Mouse (Mus musculus) liver, embryonic 11.5 days (tissue): ENCODE measurements around the gene Gm42906. TPM values are rescaled to one million over a fixed set of nuclear protein-coding genes. Genes with fewer than 3 reads are reported as not detected.

ENCODE experiments used
- ATAC-seq: fragments of 200-750 bp; cut with Nextera tagmentation; replicated peaks from 2 replicates; pipeline ENCODE4 v1.8.0; 2017; ENCODE audit warnings: moderate number of reproducible peaks, mild to moderate bottlenecking, moderate TSS enrichment, moderate library complexity; ENCODE audit not compliant: low FRiP score
- DNase-seq: peaks from one replicate; pipeline ENCODE4 v3.0.0-alpha.2; 2017; ENCODE audit warnings: low spot score
- H3K27ac ChIP-seq: fragments of 300-500 bp; sonication (generic); 2 replicates; pipeline ENCODE4 v1.5.1; 2014; ENCODE audit warnings: mild to moderate bottlenecking, low read depth, low read length, control low read depth
- H3K27me3 ChIP-seq: fragments of 300-500 bp; sonication (generic); replicated peaks from 2 replicates; pipeline ENCODE4 v1.6.1; 2014; ENCODE audit warnings: low read length, mixed read lengths; ENCODE audit not compliant: control insufficient read depth, insufficient read depth
- H3K36me3 ChIP-seq: fragments of 300-500 bp; sonication (generic); 2 replicates; pipeline ENCODE4 v1.6.1; 2014; ENCODE audit warnings: mild to moderate bottlenecking, low read length, moderate library complexity, mixed read lengths; ENCODE audit not compliant: control insufficient read depth, insufficient read depth
- H3K4me1 ChIP-seq: fragments of 300-500 bp; sonication (generic); replicated peaks from 2 replicates; pipeline ENCODE4 v1.6.1; 2014; ENCODE audit warnings: low read length, mixed read lengths; ENCODE audit not compliant: control insufficient read depth, insufficient read depth
- H3K4me2 ChIP-seq: fragments of 300-500 bp; sonication (generic); 2 replicates; pipeline ENCODE4 v1.6.1; 2014; ENCODE audit warnings: mild to moderate bottlenecking, control low read depth, moderate library complexity
- H3K4me3 ChIP-seq: fragments of 300-500 bp; sonication (generic); 2 replicates; pipeline ENCODE4 v1.5.1; 2014; ENCODE audit warnings: low read depth, low read length, control low read depth
- H3K9ac ChIP-seq: fragments of 300-500 bp; sonication (generic); 2 replicates; pipeline ENCODE4 v1.6.1; 2014; ENCODE audit warnings: low read depth, low read length, control low read depth
- H3K9me3 ChIP-seq: fragments of 300-500 bp; sonication (generic); 2 replicates; pipeline ENCODE4 v1.6.1; 2016; ENCODE audit warnings: low read length, inconsistent platforms, mixed read lengths; ENCODE audit not compliant: control insufficient read depth
- WGBS: fragments of 180-500 bp; shearing (Covaris S2); extraction: QIAGEN DNeasy Blood & Tissue Kit; methylation state at CpG from one replicate; pipeline ENCODE4 v1.1.7; 2014; 5-methylcytosine and 5-hydroxymethylcytosine counted together
- polyA plus RNA-seq: library from polyadenylated mRNA; unstranded; fragments of >200 nt; fragmentation: Nextera tagmentation; extraction: Ambion mirVana; gene quantifications from 2 replicates; pipeline ENCODE4 v1.2.1, GENCODE M21; 2014

Gene Gm42906
- polyA plus RNA-seq, 1 experiment from 2014 or later = not detected

- 86% methylated on average over 5 of the region's 5 CpGs for WGBS
These were observed 368.2 kb downstream of the Gm42906 start for GRCm38 (mm10) chr5:151059772-151060171.

DNA sequence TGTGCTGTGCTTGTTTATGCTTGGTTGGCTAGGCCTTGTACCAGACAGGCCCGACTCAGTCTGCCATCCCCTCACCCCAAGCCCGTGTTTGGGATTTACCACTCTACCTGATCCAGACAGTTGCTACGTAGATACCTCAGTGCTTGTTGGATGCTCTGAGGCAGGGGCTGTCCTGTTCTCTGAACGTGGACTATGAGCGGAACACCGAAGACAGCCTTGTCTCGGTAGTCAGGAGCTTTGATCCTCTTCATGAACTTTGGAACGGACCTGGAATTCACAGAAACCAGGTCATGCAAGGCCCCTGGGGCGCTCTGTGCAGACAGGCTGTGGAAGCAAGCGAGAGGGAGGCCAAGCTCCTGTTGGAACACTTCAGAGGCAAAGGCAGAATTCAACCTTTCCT lies 368.6 kb downstream of the Gm42906 start:
- Histone ChIP-seq H3K9me3 (peaks cover 4% of the 10 kb centered on the region; the same call in 1 of the 2 replicates), H3K27ac (no peak overlapping the region), H3K36me3 (peaks cover 13% of the 10 kb centered on the region; the same call in 1 of the 2 replicates), H3K4me1 (peaks cover 5% of the 10 kb centered on the region; the same call in 1 of the 2 replicates), H3K4me2 (no peak overlapping the region), H3K9ac (no peak overlapping the region), H3K4me3 (no peak overlapping the region), H3K27me3 (no peaks in the 10 kb centered on the region)
- ATAC-seq = no peak
- no peak for DNase-seq
- 84% methylated on average over 10 of the region's 10 CpGs for WGBS

More at GRCm38 (mm10) chr5:151059772-151060171, 368.2 kb downstream of the Gm42906 start:
- H3K4me2 ChIP-seq = no peak overlapping the region
- no peak overlapping the region for H3K4me3 ChIP-seq
- peaks cover 5% of the 10 kb centered on the region; the same call in 1 of the 2 replicates for H3K4me1 ChIP-seq
- H3K9ac ChIP-seq = no peak overlapping the region
- DNase-seq = no peak
- ATAC-seq = no peak
- H3K27ac ChIP-seq = no peak overlapping the region
- peaks cover 13% of the 10 kb centered on the region; the same call in 1 of the 2 replicates for H3K36me3 ChIP-seq
- H3K9me3 ChIP-seq = peaks cover 4% of the 10 kb centered on the region; the same call in 1 of the 2 replicates
- H3K27me3 ChIP-seq = no peaks in the 10 kb centered on the region

DNA sequence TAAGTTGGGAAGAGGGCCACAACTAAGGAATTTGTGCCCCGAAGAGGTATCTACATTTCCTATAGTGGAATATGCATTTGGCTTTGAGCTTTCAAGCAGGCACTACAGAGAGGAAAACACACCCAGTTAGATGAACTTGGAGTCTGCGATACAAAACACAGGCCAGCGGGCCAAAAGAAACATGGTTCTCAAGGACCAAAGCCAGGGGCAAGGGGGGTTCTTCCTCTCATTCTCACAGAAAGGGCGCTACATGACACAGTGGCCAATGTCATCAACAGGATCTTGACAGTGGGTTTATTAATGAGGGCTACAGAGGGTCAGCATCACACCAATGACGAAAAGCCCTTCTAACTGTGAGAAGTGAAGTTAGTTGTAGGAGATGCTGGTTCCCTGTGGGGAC lies 370.2 kb downstream of the Gm42906 start:
- DNase-seq (no peak), ATAC-seq (no peak)
- Histone ChIP-seq H3K27ac (no peak overlapping the region), H3K4me3 (no peak overlapping the region), H3K4me1 (peaks cover 5% of the 10 kb centered on the region; the same call in 1 of the 2 replicates), H3K36me3 (peaks cover 10% of the 10 kb centered on the region; the same call in 1 of the 2 replicates), H3K4me2 (no peak overlapping the region), H3K9ac (no peak overlapping the region), H3K27me3 (no peaks in the 10 kb centered on the region), H3K9me3 (peaks cover 4% of the 10 kb centered on the region; the same call in 1 of the 2 replicates)
- 87% methylated on average over 5 of the region's 5 CpGs for WGBS

DNA sequence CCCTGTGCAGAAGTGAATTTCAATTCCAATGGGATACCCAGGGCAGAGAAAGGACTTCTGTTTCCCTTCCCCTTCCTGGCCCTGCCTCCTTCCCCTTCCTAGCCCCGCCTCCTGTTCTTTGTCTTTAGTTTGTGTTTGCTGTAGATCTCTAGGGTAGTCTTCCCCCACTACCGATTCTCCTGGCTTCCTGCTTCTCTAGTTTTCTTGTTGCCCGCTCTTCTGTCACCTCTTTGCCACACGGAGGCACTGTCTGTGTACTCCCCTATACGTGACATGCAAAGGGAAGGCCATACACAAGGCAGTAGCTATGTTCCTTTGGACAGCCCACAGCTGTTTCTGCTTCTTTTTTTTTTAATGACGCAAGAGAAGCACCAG lies 371.1 kb downstream of the Gm42906 start:
- no peak overlapping the region for H3K4me3 ChIP-seq
- H3K27ac ChIP-seq = peak overlapping the region; percentile 43; the same call in 1 of the 2 replicates
- peaks cover under 1% of the 10 kb centered on the region; the same call in 1 of the 2 replicates for H3K9me3 ChIP-seq
- H3K4me2 ChIP-seq = no peak overlapping the region
- peaks cover 5% of the 10 kb centered on the region; the same call in 1 of the 2 replicates for H3K4me1 ChIP-seq
- H3K9ac ChIP-seq = no peak overlapping the region
- peaks cover 2% of the 10 kb centered on the region; the same call in 1 of the 2 replicates for H3K36me3 ChIP-seq
- 35% methylated on average over 6 of the region's 6 CpGs for whole genome bisulfite sequencing
- H3K27me3 ChIP-seq = no peaks in the 10 kb centered on the region
- ATAC-seq = peak; percentile 35; the same call in 1 of the 2 replicates
- no peak for DNase-seq

DNA sequence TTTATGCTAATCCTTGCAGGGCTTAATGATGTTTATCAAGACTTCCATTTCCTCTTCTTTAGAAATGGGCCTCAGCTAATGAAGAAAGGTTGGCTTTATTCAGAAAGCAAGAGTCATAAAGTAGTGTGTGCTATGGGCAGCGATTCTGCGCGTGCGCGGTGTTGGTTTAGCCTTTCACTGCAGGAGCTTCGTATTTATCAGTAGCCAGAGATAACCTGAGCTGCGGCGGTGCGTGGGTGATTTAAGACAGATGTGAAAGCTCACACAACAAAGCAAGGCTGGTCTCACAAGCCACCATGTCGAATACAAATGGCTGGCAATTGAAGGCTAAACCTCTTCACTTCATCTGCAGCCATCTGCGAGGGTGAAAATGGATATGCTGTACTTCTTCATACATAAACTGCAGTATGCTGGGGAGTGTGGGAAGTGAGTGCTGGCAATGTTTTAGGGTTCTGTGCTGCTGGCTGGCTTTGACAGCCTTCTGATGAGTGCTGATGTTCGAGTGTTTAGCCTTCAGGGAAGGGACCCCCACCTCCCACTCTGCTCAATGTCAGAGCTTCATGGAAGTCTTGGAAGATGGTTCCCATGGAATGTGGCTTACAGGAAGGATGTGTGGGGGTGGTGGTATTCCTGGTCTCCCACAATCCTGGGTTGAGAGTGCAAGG lies 371.6 kb downstream of the Gm42906 start:
- Histone ChIP-seq H3K9me3 (no peaks in the 10 kb centered on the region), H3K4me1 (peaks cover 5% of the 10 kb centered on the region; the same call in 1 of the 2 replicates), H3K4me2 (no peak overlapping the region), H3K4me3 (no peak overlapping the region), H3K27me3 (no peaks in the 10 kb centered on the region), H3K9ac (no peak overlapping the region), H3K27ac (peak overlapping the region; percentile 6; the same call in 1 of the 2 replicates), H3K36me3 (no peaks in the 10 kb centered on the region)
- ATAC-seq (no peak; the same call in 1 of the 2 replicates), DNase-seq (no peak)
- 62% methylated on average over 12 of the region's 12 CpGs for WGBS

DNA sequence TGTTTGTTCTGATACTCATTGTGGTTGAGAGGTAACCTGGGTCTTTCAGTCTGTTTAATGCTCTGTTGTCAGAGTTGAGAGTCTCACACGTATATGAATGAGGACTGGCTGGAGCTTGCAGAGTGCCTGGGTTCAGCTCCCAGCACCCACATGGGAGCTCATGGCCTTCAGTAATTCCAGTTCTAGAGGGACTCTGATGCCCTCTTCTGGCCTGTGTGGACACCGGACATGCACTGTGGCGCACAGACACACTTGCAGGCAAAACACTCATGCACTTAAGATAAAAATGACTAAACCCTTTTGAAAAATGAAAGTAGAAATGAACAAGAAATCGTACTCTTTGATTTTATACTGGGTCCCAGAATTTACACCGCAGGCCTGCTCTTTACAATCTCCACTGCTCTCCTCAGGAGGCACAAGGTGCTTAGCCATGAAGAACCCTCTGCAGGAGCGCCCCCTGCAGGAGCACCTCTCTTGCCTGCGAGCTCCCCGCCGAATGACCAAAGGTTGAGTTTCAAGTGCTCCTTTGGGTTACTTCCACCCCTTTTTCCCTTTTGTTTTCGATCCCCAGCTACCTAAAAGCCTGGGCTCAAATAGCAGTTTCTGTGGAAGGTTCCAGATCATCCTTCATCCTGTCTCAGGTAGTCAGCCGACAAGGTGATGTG lies 372.4 kb downstream of the Gm42906 start:
- H3K4me3 ChIP-seq = no peak overlapping the region
- no peaks in the 10 kb centered on the region for H3K9me3 ChIP-seq
- H3K4me2 ChIP-seq = no peak overlapping the region
- H3K27ac ChIP-seq = no peak overlapping the region
- H3K9ac ChIP-seq = no peak overlapping the region
- H3K27me3 ChIP-seq = no peaks in the 10 kb centered on the region
- DNase-seq (no peak), ATAC-seq (no peak)
- peaks cover 5% of the 10 kb centered on the region; the same call in 1 of the 2 replicates for H3K4me1 ChIP-seq
- WGBS = 92% methylated on average over 11 of the region's 11 CpGs
- H3K36me3 ChIP-seq = no peaks in the 10 kb centered on the region

DNA sequence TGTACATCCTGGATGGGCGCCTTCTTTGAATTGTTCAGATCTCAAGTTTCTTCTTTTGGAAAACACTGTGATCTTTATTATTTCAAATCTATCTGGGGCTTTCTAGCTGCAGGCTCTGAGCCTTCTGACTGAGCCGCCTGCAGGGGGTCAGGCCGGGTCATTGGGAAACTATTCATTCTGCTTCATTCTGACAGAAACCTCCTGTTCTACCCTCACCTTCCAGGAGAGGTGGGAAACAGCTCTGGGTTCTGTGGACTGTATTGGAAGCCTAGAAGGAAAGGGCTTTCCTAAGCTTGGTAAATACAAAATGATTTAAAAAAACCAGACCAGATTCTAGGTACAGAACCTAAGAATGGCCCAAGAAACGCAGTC lies 373.2 kb downstream of the Gm42906 start:
- no peaks in the 10 kb centered on the region for H3K9me3 ChIP-seq
- H3K9ac ChIP-seq = no peak overlapping the region
- no peak for DNase-seq
- ATAC-seq = no peak
- WGBS = 61% methylated on average over 4 of the region's 4 CpGs
- no peaks in the 10 kb centered on the region for H3K36me3 ChIP-seq
- H3K27ac ChIP-seq = no peak overlapping the region
- H3K4me3 ChIP-seq = no peak overlapping the region
- H3K4me1 ChIP-seq = peaks cover 5% of the 10 kb centered on the region; the same call in 1 of the 2 replicates
- no peaks in the 10 kb centered on the region for H3K27me3 ChIP-seq
- no peak overlapping the region for H3K4me2 ChIP-seq

DNA sequence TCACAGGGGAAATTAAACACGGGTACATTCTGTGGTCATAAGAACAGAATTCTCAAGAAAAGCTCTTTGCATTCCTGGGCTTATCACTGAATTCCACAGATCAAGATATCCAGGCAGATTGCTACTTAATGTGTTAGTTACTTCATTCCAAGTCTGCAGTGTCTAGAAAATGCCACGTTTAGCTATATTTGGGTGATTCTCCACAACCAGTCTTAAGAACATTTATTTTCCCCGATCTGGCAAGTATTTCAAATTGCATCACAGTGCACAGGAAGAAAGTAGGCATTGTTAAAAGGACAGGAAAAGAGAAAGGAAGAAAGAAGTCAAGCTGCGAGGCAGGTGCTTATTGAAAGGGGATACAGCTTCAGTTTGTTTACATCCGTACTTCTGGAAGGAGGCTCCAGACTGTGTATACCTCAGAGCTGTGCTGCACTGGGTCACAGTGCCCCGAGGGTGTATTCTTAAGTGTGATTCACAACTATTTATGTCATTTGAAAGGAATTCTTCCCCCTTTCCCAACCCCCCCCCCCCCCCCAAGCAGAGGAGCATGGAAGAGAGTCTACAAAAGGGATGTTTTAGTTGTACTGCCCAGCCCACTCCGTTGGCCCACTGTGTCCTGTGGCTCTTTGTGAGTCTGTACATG lies 373.7 kb downstream of the Gm42906 start:
- H3K9ac ChIP-seq = no peak overlapping the region
- H3K4me2 ChIP-seq = no peak overlapping the region
- H3K4me3 ChIP-seq = no peak overlapping the region
- H3K27ac ChIP-seq = no peak overlapping the region
- peaks cover 5% of the 10 kb centered on the region; the same call in 1 of the 2 replicates for H3K4me1 ChIP-seq
- WGBS = 46% methylated on average over 7 of the region's 7 CpGs
- ATAC-seq = no peak
- H3K27me3 ChIP-seq = no peaks in the 10 kb centered on the region
- no peaks in the 10 kb centered on the region for H3K36me3 ChIP-seq
- no peaks in the 10 kb centered on the region for H3K9me3 ChIP-seq
- DNase-seq = no peak
